19 mouse cellular contexts compared by ENCODE assay signal in the genomic region with DNA sequence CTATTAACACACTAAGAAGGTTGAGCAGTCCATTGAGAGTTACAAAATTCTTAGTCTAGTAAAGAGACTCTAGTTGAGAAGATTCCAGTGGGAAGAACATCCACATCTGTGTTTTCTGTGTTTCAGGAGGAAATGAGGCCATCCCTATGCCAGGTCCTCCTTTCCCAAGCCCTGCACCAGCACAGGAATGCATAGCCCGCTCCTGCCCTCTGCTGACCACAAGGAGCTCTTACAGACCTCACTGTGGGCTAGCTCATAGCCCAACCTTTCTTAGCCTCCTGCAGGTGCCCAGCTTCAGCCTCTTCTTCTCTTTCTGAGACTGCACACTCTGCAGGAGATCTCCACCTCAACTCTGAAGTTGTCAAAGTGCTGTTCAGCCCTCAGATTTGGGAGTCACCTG. TPM values are rescaled to one million over a fixed set of nuclear protein-coding genes. Genes with fewer than 3 reads are reported as not detected.
DNase-seq lines count a peak whose midpoint lies in the region; ATAC-seq and TF ChIP-seq lines count a peak whose summit lies in the region.
"Not testable (repeated sequence)": the region's sequence is repeated elsewhere in the genome, so short reads cannot be mapped to it uniquely, and the experiment has no call there.
"Had no signal": no experiment of that assay in that cellular context is flagged by ENCODE, and none has a peak within 500 bp of the region (broad histone marks: within the 10 kb centered on the region; RNA-seq: fewer than 3 reads in every experiment).

No protein-coding gene starts in this region.

- TF ChIP-seq POLR2A in liver, adult 2 months (IDR thresholded peaks at IDR 0.05; ENCODE audit: extremely low read depth, insufficient read depth, low read length): not testable (repeated sequence)

- H3K9ac ChIP-seq in intestine, postnatal 0 days (ENCODE audit: low read depth, low read length); liver, adult 2 months (ENCODE audit: low read depth, low read length); stomach, embryonic 14.5 days (replicated peaks; ENCODE audit: low read depth, low read length): not testable (repeated sequence)

- peak; percentile 36 for DNase-seq in NIH3T3 (ENCODE audit: low read depth)
- peak; percentile 17 for DNase-seq in brain, adult 2 months (ENCODE audit: low read depth, low spot score)
- DNase-seq in embryo, embryonic 11.5 days (ENCODE audit: low read depth, low spot score): peak; percentile 7
- DNase-seq in liver, adult 2 months (ENCODE audit: extremely low read depth, low read depth, low spot score): not testable (repeated sequence)
- peak; percentile 35 for DNase-seq in mesoderm, embryonic 11.5 days (ENCODE audit: low read depth, low spot score)

- peak; percentile 58; the same call in 1 of the 2 replicates for ATAC-seq in granulocyte monocyte progenitor cell, adult 5-6 weeks (replicated peaks; ENCODE audit: poor library complexity, severe bottlenecking)
- ATAC-seq in intestine, postnatal 0 days: not testable (repeated sequence)
- ATAC-seq in stomach, embryonic 14.5 days (ENCODE audit: insufficient number of reproducible peaks, insufficient read depth, low FRiP score, low read depth): 0 out of 2 replicates have a peak, but pooled peaks have one; percentile 67

- H3K79me2 ChIP-seq in liver, adult 2 months (ENCODE audit: control insufficient read depth, insufficient read depth, low read length): not testable (repeated sequence)

- TF ChIP-seq CTCF in intestine, postnatal 0 days (IDR thresholded peaks at IDR 0.05; ENCODE audit: low read depth): peak; percentile 71
- peak; percentile 65 for TF ChIP-seq CTCF in liver, adult 2 months (IDR thresholded peaks at IDR 0.05; ENCODE audit: low read depth, low read length)

- not testable (repeated sequence) for H3K27ac ChIP-seq in intestine, postnatal 0 days (ENCODE audit: low read depth, low read length); liver, adult 2 months (replicated peaks; ENCODE audit: insufficient read depth, low read depth, low read length); stomach, embryonic 14.5 days (ENCODE audit: low read length)

- H3K4me2 ChIP-seq in intestine, postnatal 0 days (replicated peaks; ENCODE audit: low read depth); stomach, embryonic 14.5 days (replicated peaks; ENCODE audit: low read depth, low read length): not testable (repeated sequence)

- not testable (repeated sequence) for H3K36me3 ChIP-seq in intestine, postnatal 0 days (ENCODE audit: control insufficient read depth, insufficient read depth); liver, adult 2 months (ENCODE audit: control insufficient read depth, insufficient read depth, low read length); stomach, embryonic 14.5 days (ENCODE audit: control insufficient read depth, insufficient read depth, low read length)

- 8% methylated on average over 1 of the region's 1 CpGs for WGBS in intestine, postnatal 0 days
- 5% methylated on average over 1 of the region's 1 CpGs for WGBS in liver, adult 2 months
- WGBS in stomach, embryonic 14.5 days: 8% methylated on average over 1 of the region's 1 CpGs

- not testable (repeated sequence) for H3K4me1 ChIP-seq in intestine, postnatal 0 days (replicated peaks; ENCODE audit: control insufficient read depth, insufficient read depth, low read length); liver, adult 2 months (ENCODE audit: control insufficient read depth, insufficient read depth, low read length); stomach, embryonic 14.5 days (ENCODE audit: control insufficient read depth, insufficient read depth, low read length)

- H3K4me3 ChIP-seq in intestine, postnatal 0 days (ENCODE audit: low read depth, low read length); liver, adult 2 months (ENCODE audit: insufficient read depth, low read depth, low read length); stomach, embryonic 14.5 days (ENCODE audit: low read depth, low read length): not testable (repeated sequence)

- H3K9me3 ChIP-seq in intestine, postnatal 0 days (ENCODE audit: control insufficient read depth); stomach, embryonic 14.5 days (ENCODE audit: control insufficient read depth, low read depth, low read length): not testable (repeated sequence)

- not testable (repeated sequence) for H3K27me3 ChIP-seq in intestine, postnatal 0 days (replicated peaks; ENCODE audit: control insufficient read depth, insufficient read depth, low read length); liver, adult 2 months (ENCODE audit: control insufficient read depth, insufficient read depth, low read length); stomach, embryonic 14.5 days (ENCODE audit: control insufficient read depth, insufficient read depth, low read length)

RNA-seq across cellular contexts. Expression of a gene that starts 10.1 kb away (rescaled TPM):
- not detected in 2 replicates for total RNA-seq in granulocyte monocyte progenitor cell, adult 5-6 weeks (2014; fragmentation: Nextera tagmentation)
- 2.1 and 2.7 TPM in 2 replicates for total RNA-seq in granulocyte monocyte progenitor cell, adult 5-6 weeks (2017)
- not detected in 2 replicates for polyA plus RNA-seq in intestine, postnatal 0 days (2015; fragmentation: Nextera tagmentation; extraction: Ambion mirVana)
- not detected in 2 replicates for total RNA-seq in liver, adult 2 months (2014; rRNA removed)
- polyA plus RNA-seq in liver, adult 2 months (2012; rRNA removed): not detected in 2 replicates
- polyA plus RNA-seq in stomach, embryonic 14.5 days (2014; fragmentation: Nextera tagmentation; extraction: Ambion mirVana): not detected in 2 replicates
- total RNA-seq: adrenal gland, adult 18-20 months; heart, adult 18-20 months; heart, postnatal 14 days; layer of hippocampus, postnatal 25 days; megakaryocyte-erythroid progenitor cell, adult 5-6 weeks had no signal
- polyA plus RNA-seq: embryonic facial prominence, embryonic 12.5 days; forebrain, embryonic 10.5 days; intestine, embryonic 14.5 days; limb, embryonic 10.5 days; myocyte had no signal

RNA-seq across cellular contexts. Expression of a gene that starts 21.0 kb away (rescaled TPM):
- total RNA-seq in granulocyte monocyte progenitor cell, adult 5-6 weeks (2014; fragmentation: Nextera tagmentation): 15.4 and 22.2 TPM in 2 replicates
- 13.1 and 34.7 TPM in 2 replicates for total RNA-seq in granulocyte monocyte progenitor cell, adult 5-6 weeks (2017)
- 16.9 and 19.7 TPM in 2 replicates for polyA plus RNA-seq in intestine, postnatal 0 days (2015; fragmentation: Nextera tagmentation; extraction: Ambion mirVana)
- 14.0 and 23.2 TPM in 2 replicates for total RNA-seq in liver, adult 2 months (2014; rRNA removed)
- 18.2 and 21.0 TPM in 2 replicates for polyA plus RNA-seq in liver, adult 2 months (2012; rRNA removed)
- 56.3 and 63.4 TPM in 2 replicates for polyA plus RNA-seq in stomach, embryonic 14.5 days (2014; fragmentation: Nextera tagmentation; extraction: Ambion mirVana)

RNA-seq across cellular contexts. Expression of a gene that starts 29.1 kb away (rescaled TPM):
- total RNA-seq in granulocyte monocyte progenitor cell, adult 5-6 weeks (2014; fragmentation: Nextera tagmentation): 0.49 and 1.4 TPM in 2 replicates
- 0.09 and 0.21 TPM in 2 replicates for total RNA-seq in granulocyte monocyte progenitor cell, adult 5-6 weeks (2017)
- 0.38 and 0.57 TPM in 2 replicates for polyA plus RNA-seq in intestine, postnatal 0 days (2015; fragmentation: Nextera tagmentation; extraction: Ambion mirVana)
- total RNA-seq in liver, adult 2 months (2014; rRNA removed): 0.65 and 1.4 TPM in 2 replicates
- 1.1 and 1.8 TPM in 2 replicates for polyA plus RNA-seq in liver, adult 2 months (2012; rRNA removed)
- polyA plus RNA-seq in stomach, embryonic 14.5 days (2014; fragmentation: Nextera tagmentation; extraction: Ambion mirVana): 0.30 and 0.55 TPM in 2 replicates

RNA-seq across cellular contexts. Expression of a gene that starts 50.4 kb away (rescaled TPM):
- 5.4 and 6.2 TPM in 2 replicates for total RNA-seq in granulocyte monocyte progenitor cell, adult 5-6 weeks (2014; fragmentation: Nextera tagmentation)
- 8.7 and 11.4 TPM in 2 replicates for total RNA-seq in granulocyte monocyte progenitor cell, adult 5-6 weeks (2017)
- 24.9 and 27.1 TPM in 2 replicates for polyA plus RNA-seq in intestine, postnatal 0 days (2015; fragmentation: Nextera tagmentation; extraction: Ambion mirVana)
- 1,230 and 1,535 TPM in 2 replicates for total RNA-seq in liver, adult 2 months (2014; rRNA removed)
- polyA plus RNA-seq in liver, adult 2 months (2012; rRNA removed): 1,907 and 2,831 TPM in 2 replicates
- polyA plus RNA-seq in stomach, embryonic 14.5 days (2014; fragmentation: Nextera tagmentation; extraction: Ambion mirVana): 54.6 and 59.3 TPM in 2 replicates

RNA-seq across cellular contexts. Expression of a gene that starts 54.6 kb away (rescaled TPM):
- not detected in 2 replicates for total RNA-seq in granulocyte monocyte progenitor cell, adult 5-6 weeks (2014; fragmentation: Nextera tagmentation)
- total RNA-seq in granulocyte monocyte progenitor cell, adult 5-6 weeks (2017): not detected in 2 replicates
- polyA plus RNA-seq in intestine, postnatal 0 days (2015; fragmentation: Nextera tagmentation; extraction: Ambion mirVana): not detected in 2 replicates
- total RNA-seq in liver, adult 2 months (2014; rRNA removed): not detected in 2 replicates
- polyA plus RNA-seq in liver, adult 2 months (2012; rRNA removed): not detected in 2 replicates
- polyA plus RNA-seq in stomach, embryonic 14.5 days (2014; fragmentation: Nextera tagmentation; extraction: Ambion mirVana): not detected in 2 replicates
- total RNA-seq: adrenal gland, adult 18-20 months; heart, adult 18-20 months; heart, postnatal 14 days; layer of hippocampus, postnatal 25 days; megakaryocyte-erythroid progenitor cell, adult 5-6 weeks had no signal
- polyA plus RNA-seq: embryonic facial prominence, embryonic 12.5 days; forebrain, embryonic 10.5 days; limb, embryonic 10.5 days; liver, embryonic 16.5 days; myocyte had no signal
